Mouse (Mus musculus): ENCODE results near the gene Slc22a12. TPM values are rescaled to one million over a fixed set of nuclear protein-coding genes. Genes with fewer than 3 reads are reported as not detected.

Gene Slc22a12
- total and polyA plus RNA-seq, 3 experiments: not detected

DNA sequence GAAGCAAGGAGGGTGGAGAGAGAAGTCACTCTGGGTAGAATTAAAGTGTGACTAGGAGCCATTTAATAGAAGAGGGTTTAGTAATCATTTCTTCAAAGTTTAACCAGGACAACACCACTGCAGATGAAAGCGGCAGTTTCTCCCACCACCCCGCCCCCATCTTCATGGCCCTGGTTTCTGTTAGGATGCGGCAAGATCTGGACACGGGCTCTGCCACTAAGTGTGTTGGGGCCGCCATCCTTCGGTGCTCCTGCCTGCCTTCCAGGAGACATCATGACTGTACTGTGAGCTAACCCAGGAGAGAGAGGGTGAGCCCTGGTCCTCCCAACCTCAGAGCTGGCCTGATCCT, 177 bp upstream of the Slc22a12 start:
- Histone ChIP-seq H3K9ac (ENCODE audit: control insufficient read depth, low read depth, low read length, poor library complexity, severe bottlenecking) (no peak overlapping the region), H3K36me3 (ENCODE audit: control insufficient read depth in 1 of 2, insufficient read depth in 2 of 2, low read length in 2 of 2) (no peaks in the 10 kb centered on the region; a peak in 1 of 4 replicates), H3K79me2 (ENCODE audit: control insufficient read depth, insufficient read depth, low read length, poor library complexity) (no peaks in the 10 kb centered on the region), H3K4me3 (ENCODE audit: control insufficient read depth in 1 of 2, insufficient read depth in 1 of 2, low read depth in 2 of 2, low read length in 2 of 2) (no peak overlapping the region), H3K9me3 (replicated peaks; ENCODE audit: insufficient read depth, low read length) (no peaks in the 10 kb centered on the region), H3K27me3 (ENCODE audit: control insufficient read depth in 1 of 2, insufficient read depth in 2 of 2, low read length in 2 of 2) (no peaks in the 10 kb centered on the region; a peak in 1 of 4 replicates), H3K27ac (ENCODE audit: control insufficient read depth, low read depth, low read length) (no peak overlapping the region), H3K4me1 (ENCODE audit: control insufficient read depth in 1 of 2, insufficient read depth in 2 of 2, low read length in 2 of 2) (peaks cover 0 to 5% of the 10 kb centered on the region in 2 experiments; a peak in 1 of 4 replicates)
- DNase-seq (ENCODE audit: low read depth, low spot score): no peak
- TF ChIP-seq USF1 (IDR thresholded peaks at IDR 0.05; ENCODE audit: low read depth, low read length) (no peak), ZC3H11A (IDR thresholded peaks at IDR 0.05; ENCODE audit: low read depth, low read length) (no peak), POLR2A (IDR thresholded peaks at IDR 0.05; ENCODE audit: control insufficient read depth in 1 of 2, insufficient read depth in 1 of 2, low read depth in 1 of 2, low read length in 2 of 2, poor library complexity in 1 of 2) (no peak), USF2 (IDR thresholded peaks at IDR 0.05; ENCODE audit: borderline replicate concordance in 1 of 2, insufficient read depth in 1 of 2, low read depth in 1 of 2, low read length in 2 of 2) (no peak), ETS1 (IDR thresholded peaks at IDR 0.05; ENCODE audit: low read depth, low read length) (no peak)

DNA sequence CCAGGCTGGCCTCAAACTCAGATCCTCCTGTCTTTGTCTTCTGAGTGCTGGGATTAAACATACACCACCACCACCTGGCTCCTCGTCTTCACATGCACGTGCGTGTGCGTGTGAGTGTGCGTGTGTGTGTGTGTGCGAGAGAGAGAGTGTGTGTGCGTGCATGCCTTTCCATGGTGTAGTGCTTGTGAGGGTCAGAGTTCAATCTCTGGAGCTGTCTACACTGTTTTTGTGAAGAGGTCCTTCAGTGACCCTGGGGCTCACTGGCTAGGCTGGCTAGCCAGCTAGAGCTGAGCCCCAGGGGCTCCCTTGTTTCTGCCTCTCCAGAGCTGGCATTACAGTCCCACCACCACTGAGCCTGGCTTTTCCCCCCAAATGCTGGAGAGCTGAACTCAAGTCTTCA, 1.3 kb downstream of the Slc22a12 start:
- Histone ChIP-seq H3K79me2 (ENCODE audit: control insufficient read depth, insufficient read depth, low read length, poor library complexity) (no peaks in the 10 kb centered on the region), H3K9ac (ENCODE audit: control insufficient read depth, low read depth, low read length, poor library complexity, severe bottlenecking) (no peak overlapping the region), H3K36me3 (ENCODE audit: control insufficient read depth in 1 of 2, insufficient read depth in 2 of 2, low read length in 2 of 2) (no peaks in the 10 kb centered on the region; a peak in 1 of 4 replicates), H3K27ac (ENCODE audit: control insufficient read depth, low read depth, low read length) (no peak overlapping the region), H3K4me3 (ENCODE audit: control insufficient read depth in 1 of 2, insufficient read depth in 1 of 2, low read depth in 2 of 2, low read length in 2 of 2) (no peak overlapping the region), H3K9me3 (replicated peaks; ENCODE audit: insufficient read depth, low read length) (no peaks in the 10 kb centered on the region), H3K4me1 (ENCODE audit: control insufficient read depth in 1 of 2, insufficient read depth in 2 of 2, low read length in 2 of 2) (peaks cover 0 to 5% of the 10 kb centered on the region in 2 experiments; a peak in 1 of 4 replicates), H3K27me3 (ENCODE audit: control insufficient read depth in 1 of 2, insufficient read depth in 2 of 2, low read length in 2 of 2) (no peaks in the 10 kb centered on the region; a peak in 1 of 4 replicates)
- no peak for TF ChIP-seq GATA1 (IDR thresholded peaks at IDR 0.05; ENCODE audit: low read depth, low read length)
- TF ChIP-seq MXI1 (IDR thresholded peaks at IDR 0.05; ENCODE audit: low read depth, low read length): no peak
- TF ChIP-seq GABPA (IDR thresholded peaks at IDR 0.05; ENCODE audit: low read depth, low read length): no peak
- no peak for TF ChIP-seq CHD1 (IDR thresholded peaks at IDR 0.05; ENCODE audit: low read depth, low read length)
- no peak for TF ChIP-seq POLR2AphosphoS2 (IDR thresholded peaks at IDR 0.05; ENCODE audit: low read length)
- no peak for DNase-seq (ENCODE audit: low read depth, low spot score)

DNA sequence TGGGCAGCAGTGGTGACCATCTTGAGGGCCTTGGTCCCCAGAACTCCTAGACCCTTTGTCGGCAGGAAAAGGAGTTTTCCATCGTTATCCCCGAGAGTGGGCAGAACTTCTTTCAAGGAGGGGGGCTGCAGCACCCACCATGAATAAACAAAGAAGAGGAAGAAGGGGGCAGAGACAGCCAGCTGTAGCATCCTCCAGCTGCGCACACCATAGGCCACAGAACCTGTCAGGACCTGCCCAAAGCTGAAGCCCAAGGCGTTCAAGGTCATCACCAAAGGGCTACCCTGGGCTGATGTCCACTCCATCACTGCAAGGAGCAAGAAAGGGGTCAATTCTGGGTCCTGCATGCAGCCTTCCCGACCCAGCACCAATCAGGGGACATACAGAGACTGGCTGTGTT, 2.6 kb downstream of the Slc22a12 start:
- Histone ChIP-seq H3K27ac (ENCODE audit: control insufficient read depth, low read depth, low read length) (no peak overlapping the region), H3K9me3 (replicated peaks; ENCODE audit: insufficient read depth, low read length) (no peaks in the 10 kb centered on the region), H3K4me1 (ENCODE audit: control insufficient read depth in 1 of 2, insufficient read depth in 2 of 2, low read length in 2 of 2) (0 out of 4 replicates have a peak, but pooled peaks cover 0 to 2% of the 10 kb centered on the region in 2 experiments), H3K79me2 (ENCODE audit: control insufficient read depth, insufficient read depth, low read length, poor library complexity) (no peaks in the 10 kb centered on the region), H3K9ac (ENCODE audit: control insufficient read depth, low read depth, low read length, poor library complexity, severe bottlenecking) (no peak overlapping the region), H3K27me3 (ENCODE audit: control insufficient read depth in 1 of 2, insufficient read depth in 2 of 2, low read length in 2 of 2) (no peaks in the 10 kb centered on the region; a peak in 1 of 4 replicates), H3K36me3 (ENCODE audit: control insufficient read depth in 1 of 2, insufficient read depth in 2 of 2, low read length in 2 of 2) (no peaks in the 10 kb centered on the region; a peak in 1 of 4 replicates), H3K4me3 (ENCODE audit: control insufficient read depth in 1 of 2, insufficient read depth in 1 of 2, low read depth in 2 of 2, low read length in 2 of 2) (no peak overlapping the region)
- DNase-seq (ENCODE audit: low read depth, low spot score): no peak
- no peak for TF ChIP-seq BHLHE40 (IDR thresholded peaks at IDR 0.05; ENCODE audit: borderline replicate concordance, low read depth, low read length)
- no peak for TF ChIP-seq MXI1 (IDR thresholded peaks at IDR 0.05; ENCODE audit: low read depth, low read length)
- TF ChIP-seq RAD21 (IDR thresholded peaks at IDR 0.05; ENCODE audit: low read depth, low read length): no peak
- no peak for TF ChIP-seq NRF1 (IDR thresholded peaks at IDR 0.05; ENCODE audit: insufficient read depth, low read depth, low read length, poor library complexity, severe bottlenecking)
- TF ChIP-seq SMC3 (IDR thresholded peaks at IDR 0.05; ENCODE audit: low read depth, low read length): no peak
- no peak for TF ChIP-seq POLR2AphosphoS5 (IDR thresholded peaks at IDR 0.05; ENCODE audit: borderline replicate concordance, low read depth, low read length)
- no peak for TF ChIP-seq RCOR1 (IDR thresholded peaks at IDR 0.05; ENCODE audit: low read depth, low read length)
- no peak for TF ChIP-seq KAT2A (conservative IDR thresholded peaks at IDR 0.05; ENCODE audit: low read depth, low read length)
- TF ChIP-seq TCF12 (IDR thresholded peaks at IDR 0.05; ENCODE audit: low read depth, low read length): no peak
- TF ChIP-seq GABPA (IDR thresholded peaks at IDR 0.05; ENCODE audit: low read depth, low read length): no peak
